Mouse (Mus musculus) stomach, embryonic 15.5 days (tissue): ENCODE results near the gene Dpf2. TPM values are rescaled to one million over a fixed set of nuclear protein-coding genes. Genes with fewer than 3 reads are reported as not detected.
A peak's percentile ranks its signal among the peaks of the same experiment; 100 is the strongest.

Source experiments
- ATAC-seq: fragments of 200-750 bp; cut with Nextera tagmentation; 2 replicates; pipeline ENCODE4 v1.8.0; 2017; ENCODE audit warnings: low read depth, moderate number of reproducible peaks, moderate TSS enrichment; ENCODE audit not compliant: insufficient read depth, low FRiP score
- H3K27ac ChIP-seq: fragments of 300-500 bp; sonication (generic); 2 replicates; pipeline ENCODE4 v1.5.1; 2015; ENCODE audit warnings: mild to moderate bottlenecking, inconsistent platforms
- H3K27me3 ChIP-seq: fragments of 300-500 bp; sonication (generic); replicated peaks from 2 replicates; pipeline ENCODE4 v1.6.1; 2015; ENCODE audit warnings: inconsistent platforms
- H3K36me3 ChIP-seq: fragments of 300-500 bp; sonication (generic); 2 replicates; pipeline ENCODE4 v1.6.1; 2015; ENCODE audit warnings: inconsistent platforms
- H3K4me1 ChIP-seq: fragments of 300-500 bp; sonication (generic); 2 replicates; pipeline ENCODE4 v1.6.1; 2015; ENCODE audit warnings: inconsistent platforms
- H3K4me2 ChIP-seq: fragments of 300-500 bp; sonication (generic); 2 replicates; pipeline ENCODE4 v1.6.1; 2015; ENCODE audit warnings: mild to moderate bottlenecking, inconsistent platforms
- H3K4me3 ChIP-seq: fragments of 300-500 bp; sonication (generic); replicated peaks from 2 replicates; pipeline ENCODE4 v1.5.1; 2015; ENCODE audit warnings: inconsistent platforms
- H3K9ac ChIP-seq: fragments of 300-500 bp; sonication (generic); 2 replicates; pipeline ENCODE4 v1.6.1; 2015; ENCODE audit warnings: inconsistent platforms
- H3K9me3 ChIP-seq: fragments of 300-500 bp; sonication (generic); 2 replicates; pipeline ENCODE4 v1.6.1; 2016; ENCODE audit warnings: inconsistent platforms
- WGBS: fragments of 180-500 bp; shearing (Covaris S2); methylation state at CpG from one replicate; pipeline ENCODE4 v1.1.7; 2015; 5-methylcytosine and 5-hydroxymethylcytosine counted together
- polyA plus RNA-seq: library from polyadenylated mRNA; unstranded; fragments of >200 nt; fragmentation: Nextera tagmentation; extraction: Ambion mirVana; gene quantifications from 2 replicates; pipeline ENCODE4 v1.2.1, GENCODE M21; 2015

Gene Dpf2
- polyA plus RNA-seq, 1 experiment from 2014 or later, result 98.7 TPM

GRCm38 (mm10) chr19:5945027-5945426 lies 32.2 kb upstream of the Dpf2 start:
- WGBS, result 49% methylated on average over 7 of the region's 7 CpGs
- Histone ChIP-seq H3K9me3 (no peaks in the 10 kb centered on the region), H3K27me3 (no peaks in the 10 kb centered on the region), H3K4me3 (no peak overlapping the region), H3K9ac (no peak overlapping the region), H3K36me3 (peaks cover 15% of the 10 kb centered on the region; the same call in 1 of the 2 replicates), H3K4me2 (peak overlapping the region; percentile 8; the same call in 1 of the 2 replicates), H3K27ac (peak overlapping the region; percentile 67), H3K4me1 (peaks cover 22% of the 10 kb centered on the region)
- ATAC-seq, result peak; percentile 34; the same call in 1 of the 2 replicates

DNA sequence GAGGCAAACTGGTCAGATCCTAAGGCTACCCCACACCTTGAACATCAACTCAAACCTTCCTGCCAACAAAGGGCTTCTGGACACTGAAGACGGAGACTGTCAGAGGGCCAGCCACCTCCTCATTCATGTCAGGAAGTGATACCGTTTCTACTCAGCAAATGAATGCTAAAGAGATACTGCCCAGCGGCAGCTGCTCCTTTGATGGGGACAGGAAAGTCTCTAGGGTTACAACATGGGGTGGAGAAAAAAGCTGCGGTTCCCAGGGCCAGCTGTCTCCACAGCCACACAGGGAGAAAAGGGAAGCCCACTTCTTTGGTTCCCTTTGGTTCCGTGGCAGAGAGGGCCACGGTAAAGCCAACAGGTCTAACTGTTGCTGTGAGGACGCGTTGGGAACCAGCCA lies 31.3 kb upstream of the Dpf2 start:
- Histone ChIP-seq H3K27ac (no peak overlapping the region), H3K9me3 (no peaks in the 10 kb centered on the region), H3K9ac (no peak overlapping the region), H3K4me2 (no peak overlapping the region), H3K4me3 (no peak overlapping the region), H3K27me3 (no peaks in the 10 kb centered on the region), H3K36me3 (0 out of 2 replicates have a peak, but pooled peaks cover 19% of the 10 kb centered on the region), H3K4me1 (peaks cover 29% of the 10 kb centered on the region)
- 73% methylated on average over 8 of the region's 8 CpGs for WGBS
- ATAC-seq, result no peak

- H3K27me3 ChIP-seq, result no peaks in the 10 kb centered on the region
- no peak overlapping the region for H3K4me3 ChIP-seq
- no peak overlapping the region for H3K4me2 ChIP-seq
- no peak for ATAC-seq
- peaks cover 32% of the 10 kb centered on the region for H3K4me1 ChIP-seq
- 92% methylated on average over 15 of the region's 15 CpGs for WGBS
- 0 out of 2 replicates have a peak overlapping the region, but pooled peaks have one; percentile 16 for H3K27ac ChIP-seq
- no peaks in the 10 kb centered on the region for H3K9me3 ChIP-seq
- H3K9ac ChIP-seq, result no peak overlapping the region
- H3K36me3 ChIP-seq, result 0 out of 2 replicates have a peak, but pooled peaks cover 16% of the 10 kb centered on the region
These were observed 30.6 kb upstream of the Dpf2 start for GRCm38 (mm10) chr19:5943404-5943803.

GRCm38 (mm10) chr19:5942581-5942980 lies 29.8 kb upstream of the Dpf2 start:
- 87% methylated on average over 7 of the region's 7 CpGs for WGBS

GRCm38 (mm10) chr19:5940656-5941055 lies 27.8 kb upstream of the Dpf2 start:
- H3K36me3 ChIP-seq, result 0 out of 2 replicates have a peak, but pooled peaks cover 11% of the 10 kb centered on the region
- ATAC-seq, result no peak
- H3K27ac ChIP-seq, result peak overlapping the region; percentile 75
- no peak overlapping the region for H3K4me2 ChIP-seq
- WGBS, result 84% methylated on average over 10 of the region's 10 CpGs
- H3K4me1 ChIP-seq, result peaks cover 45% of the 10 kb centered on the region
- no peaks in the 10 kb centered on the region for H3K9me3 ChIP-seq
- no peaks in the 10 kb centered on the region for H3K27me3 ChIP-seq
- H3K4me3 ChIP-seq, result no peak overlapping the region
- no peak overlapping the region for H3K9ac ChIP-seq

More at GRCm38 (mm10) chr19:5942581-5942980, 29.8 kb upstream of the Dpf2 start:
- peaks cover 41% of the 10 kb centered on the region for H3K4me1 ChIP-seq
- no peak overlapping the region for H3K9ac ChIP-seq
- H3K9me3 ChIP-seq, result no peaks in the 10 kb centered on the region
- H3K4me3 ChIP-seq, result no peak overlapping the region
- H3K27ac ChIP-seq, result no peak overlapping the region
- H3K4me2 ChIP-seq, result no peak overlapping the region
- no peaks in the 10 kb centered on the region for H3K27me3 ChIP-seq
- H3K36me3 ChIP-seq, result 0 out of 2 replicates have a peak, but pooled peaks cover 13% of the 10 kb centered on the region
- no peak for ATAC-seq

GRCm38 (mm10) chr19:5940173-5940572 lies 27.4 kb upstream of the Dpf2 start:
- H3K27ac ChIP-seq, result peak overlapping the region; percentile 75
- no peaks in the 10 kb centered on the region for H3K9me3 ChIP-seq
- H3K27me3 ChIP-seq, result no peaks in the 10 kb centered on the region
- ATAC-seq, result peak; percentile 38; the same call in 1 of the 2 replicates
- 52% methylated on average over 4 of the region's 4 CpGs for WGBS
- no peak overlapping the region for H3K9ac ChIP-seq
- peaks cover 45% of the 10 kb centered on the region for H3K4me1 ChIP-seq
- no peak overlapping the region for H3K4me2 ChIP-seq
- H3K36me3 ChIP-seq, result 0 out of 2 replicates have a peak, but pooled peaks cover 11% of the 10 kb centered on the region
- no peak overlapping the region for H3K4me3 ChIP-seq

DNA sequence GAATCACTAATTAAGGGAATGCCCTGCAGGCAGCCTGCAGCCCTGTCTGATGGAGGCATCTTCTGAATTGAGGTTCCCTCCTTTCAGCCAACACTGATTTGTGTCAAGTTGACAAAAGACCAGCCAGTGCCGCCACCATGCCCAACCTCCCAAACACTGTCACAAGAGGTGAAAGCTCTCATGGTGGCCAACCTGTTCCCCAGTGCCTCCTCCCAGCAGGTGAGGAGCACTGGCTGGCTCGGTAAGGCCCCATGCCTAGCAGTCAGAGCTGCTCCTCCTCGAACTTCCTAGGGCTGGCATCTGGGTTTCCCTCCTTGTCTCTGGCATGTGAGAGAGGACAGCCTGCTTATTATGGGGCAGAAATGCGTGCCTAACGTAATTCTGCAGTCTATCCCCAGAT lies 26.9 kb upstream of the Dpf2 start:
- WGBS, result 84% methylated on average over 5 of the region's 5 CpGs
- no peak overlapping the region for H3K9ac ChIP-seq
- H3K36me3 ChIP-seq, result 0 out of 2 replicates have a peak, but pooled peaks cover 11% of the 10 kb centered on the region
- no peak for ATAC-seq
- H3K4me2 ChIP-seq, result no peak overlapping the region
- H3K27me3 ChIP-seq, result no peaks in the 10 kb centered on the region
- H3K9me3 ChIP-seq, result no peaks in the 10 kb centered on the region
- peaks cover 45% of the 10 kb centered on the region for H3K4me1 ChIP-seq
- no peak overlapping the region for H3K4me3 ChIP-seq
- H3K27ac ChIP-seq, result peak overlapping the region; percentile 75

- Histone ChIP-seq H3K27ac (no peak overlapping the region), H3K4me1 (peaks cover 44% of the 10 kb centered on the region), H3K36me3 (0 out of 2 replicates have a peak, but pooled peaks cover 11% of the 10 kb centered on the region)
These were observed 25.7 kb upstream of the Dpf2 start for GRCm38 (mm10) chr19:5938516-5938915.

GRCm38 (mm10) chr19:5937836-5938406 lies 25.1 kb upstream of the Dpf2 start:
- Histone ChIP-seq H3K27ac (peak overlapping the region; percentile 9), H3K27me3 (no peaks in the 10 kb centered on the region), H3K9ac (no peak overlapping the region), H3K4me1 (peaks cover 44% of the 10 kb centered on the region), H3K36me3 (0 out of 2 replicates have a peak, but pooled peaks cover 11% of the 10 kb centered on the region), H3K4me3 (no peak overlapping the region), H3K9me3 (no peaks in the 10 kb centered on the region), H3K4me2 (no peak overlapping the region)
- ATAC-seq, result no peak
- 22% methylated on average over 14 of the region's 14 CpGs for WGBS

More at GRCm38 (mm10) chr19:5938516-5938915, 25.7 kb upstream of the Dpf2 start:
- Histone ChIP-seq H3K27me3 (no peaks in the 10 kb centered on the region), H3K9me3 (no peaks in the 10 kb centered on the region), H3K4me2 (no peak overlapping the region), H3K9ac (no peak overlapping the region), H3K4me3 (no peak overlapping the region)
- 81% methylated on average over 6 of the region's 6 CpGs for WGBS
- ATAC-seq, result no peak

DNA sequence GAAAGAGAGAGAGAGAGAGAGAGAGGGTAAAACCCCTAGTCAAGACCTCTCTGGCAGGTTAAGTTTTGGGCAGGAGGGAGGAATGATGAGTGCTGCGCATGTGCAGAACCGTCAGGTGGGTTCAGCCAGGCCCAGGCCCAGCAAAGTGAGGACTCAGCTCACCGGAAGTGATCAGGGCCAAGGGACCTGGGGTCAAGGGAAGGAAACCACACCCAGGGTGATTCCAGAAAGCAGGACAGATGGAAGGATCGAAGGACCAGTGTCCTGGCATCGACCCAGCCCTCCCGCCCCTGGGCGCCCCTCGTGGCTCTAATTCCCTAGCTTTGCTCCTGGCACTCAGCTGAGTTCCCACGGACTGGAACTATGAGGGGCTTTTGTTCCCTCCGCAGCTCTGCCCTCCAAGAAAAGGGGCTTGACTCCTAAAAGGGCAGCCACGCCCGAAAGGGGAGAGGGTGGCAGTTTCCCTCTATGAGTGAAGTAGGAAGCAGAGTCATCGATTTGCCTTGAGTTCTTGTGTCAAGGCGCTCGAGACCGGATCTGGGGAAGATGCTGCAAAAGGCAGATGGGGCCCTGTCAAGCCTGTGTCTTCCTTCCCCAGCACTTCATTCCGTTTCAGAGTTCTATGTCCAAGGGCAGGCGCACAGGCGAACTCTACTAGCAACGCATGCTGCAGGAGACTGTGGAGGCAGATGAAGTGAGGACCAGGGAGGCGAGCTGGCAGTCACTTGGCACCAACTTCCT lies 24.5 kb upstream of the Dpf2 start:
- Histone ChIP-seq H3K27me3 (no peaks in the 10 kb centered on the region), H3K9me3 (no peaks in the 10 kb centered on the region), H3K4me2 (no peak overlapping the region), H3K4me1 (peaks cover 44% of the 10 kb centered on the region), H3K27ac (peak overlapping the region; percentile 9), H3K36me3 (0 out of 2 replicates have a peak, but pooled peaks cover 11% of the 10 kb centered on the region), H3K4me3 (no peak overlapping the region), H3K9ac (no peak overlapping the region)
- ATAC-seq, result no peak
- 65% methylated on average over 21 of the region's 21 CpGs for WGBS

GRCm38 (mm10) chr19:5935691-5936090 lies 22.9 kb upstream of the Dpf2 start:
- H3K4me1 ChIP-seq, result peaks cover 43% of the 10 kb centered on the region
- 51% methylated on average over 5 of the region's 5 CpGs for WGBS
- H3K9ac ChIP-seq, result no peak overlapping the region

DNA sequence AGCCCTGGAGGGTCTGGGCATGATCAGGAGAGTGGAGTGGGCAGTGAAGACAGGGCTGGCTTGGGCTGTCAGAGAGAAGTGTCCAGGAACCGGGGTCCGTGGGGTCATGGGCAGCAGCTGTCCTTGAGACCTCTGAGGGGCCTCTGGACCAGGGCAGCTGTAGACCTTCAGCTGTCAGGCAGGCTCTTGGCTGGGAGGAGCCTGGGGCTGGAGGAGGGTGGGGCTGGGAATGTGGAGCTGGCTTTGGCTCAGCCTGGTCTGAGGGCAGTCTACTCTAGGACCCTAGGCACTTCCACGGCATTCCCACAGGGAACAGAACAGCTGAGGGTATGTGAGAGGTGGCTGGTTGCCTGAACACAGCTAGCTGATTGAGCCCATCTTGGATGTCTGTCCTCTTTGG lies 22.5 kb upstream of the Dpf2 start:
- peak overlapping the region; percentile 22 for H3K4me2 ChIP-seq

More at GRCm38 (mm10) chr19:5935691-5936090, 22.9 kb upstream of the Dpf2 start:
- peak overlapping the region; percentile 22 for H3K4me2 ChIP-seq
- H3K4me3 ChIP-seq, result no peak overlapping the region
- ATAC-seq, result no peak
- no peaks in the 10 kb centered on the region for H3K9me3 ChIP-seq
- peak overlapping the region; percentile 78 for H3K27ac ChIP-seq
- H3K36me3 ChIP-seq, result 0 out of 2 replicates have a peak, but pooled peaks cover 8% of the 10 kb centered on the region
- H3K27me3 ChIP-seq, result no peaks in the 10 kb centered on the region

More for the DNA sequence above, 22.5 kb upstream of the Dpf2 start:
- peaks cover 44% of the 10 kb centered on the region for H3K4me1 ChIP-seq
- no peak overlapping the region for H3K9ac ChIP-seq
- 20% methylated on average over 3 of the region's 3 CpGs for WGBS
- no peaks in the 10 kb centered on the region for H3K9me3 ChIP-seq
- H3K36me3 ChIP-seq, result 0 out of 2 replicates have a peak, but pooled peaks cover 8% of the 10 kb centered on the region
- H3K27me3 ChIP-seq, result no peaks in the 10 kb centered on the region
- ATAC-seq, result peak; percentile 79
- H3K27ac ChIP-seq, result peak overlapping the region; percentile 78
- no peak overlapping the region for H3K4me3 ChIP-seq
